Mouse (Mus musculus) layer of hippocampus, postnatal 10 days (tissue): ENCODE measurements around the gene Ugt1a7c. TPM values are rescaled to one million over a fixed set of nuclear protein-coding genes. Genes with fewer than 3 reads are reported as not detected.

Experiments used
- DNase-seq, 2 experiments: peaks; one replicate each; pipeline ENCODE4 v3.0.0; 2021; ENCODE audit warnings: low spot score in 2 of 2
- total RNA-seq, 2 experiments: library from RNA; stranded (reverse); gene quantifications; 2 replicates each; pipeline ENCODE4 v1.2.3; 2021

Gene Ugt1a7c
- total RNA-seq, 2 experiments from 2014 or later = 1.3 TPM

- DNase-seq = no peak
Measured at GRCm38 (mm10) chr1:88192136-88192535, 97.3 kb downstream of the Ugt1a7c start.

- no peak for DNase-seq
Measured at GRCm38 (mm10) chr1:88195687-88196086, 100.8 kb downstream of the Ugt1a7c start.

- no peak for DNase-seq
Measured at GRCm38 (mm10) chr1:88197443-88197842, 102.6 kb downstream of the Ugt1a7c start.

- peak; percentile 47 to 49 for DNase-seq
Measured at GRCm38 (mm10) chr1:88199996-88200395, 105.1 kb downstream of the Ugt1a7c start.

- no peak for DNase-seq
Measured at GRCm38 (mm10) chr1:88200456-88200855, 105.6 kb downstream of the Ugt1a7c start, which contains the start of gene Ugt1a2. Gene Ugt1a2, plus strand, starts transcription at chr1:88200601.

- DNase-seq = peak; percentile 74 to 81
Measured at GRCm38 (mm10) chr1:88205294-88205922, 110.5 kb downstream of the Ugt1a7c start, which contains the start of gene Dnajb3. Gene Dnajb3, minus strand, starts transcription at chr1:88205782.

GRCm38 (mm10) chr1:88206843-88207479 lies 112.1 kb downstream of the Ugt1a7c start:
- DNase-seq = no peak

GRCm38 (mm10) chr1:88211812-88212211 lies 117.0 kb downstream of the Ugt1a7c start, which contains the start of gene Ugt1a1:
Gene Ugt1a1, plus strand, starts transcription at chr1:88211959.
- peak in 1 of 2 experiments; percentile 17 for DNase-seq

GRCm38 (mm10) chr1:88212341-88213045 lies 117.6 kb downstream of the Ugt1a7c start:
- no peak for DNase-seq

- no peak for DNase-seq
Measured at GRCm38 (mm10) chr1:88213061-88213460, 118.2 kb downstream of the Ugt1a7c start.

- DNase-seq = no peak
Measured at GRCm38 (mm10) chr1:88213766-88214461, 119.1 kb downstream of the Ugt1a7c start.

GRCm38 (mm10) chr1:88214462-88214952 lies 119.6 kb downstream of the Ugt1a7c start:
- DNase-seq = no peak

- no peak for DNase-seq
Measured at GRCm38 (mm10) chr1:88215466-88216380, 120.9 kb downstream of the Ugt1a7c start.

GRCm38 (mm10) chr1:88216551-88216950 lies 121.7 kb downstream of the Ugt1a7c start:
- no peak for DNase-seq

GRCm38 (mm10) chr1:88217144-88217543 lies 122.3 kb downstream of the Ugt1a7c start:
- no peak for DNase-seq

GRCm38 (mm10) chr1:88217576-88217975 lies 122.7 kb downstream of the Ugt1a7c start:
- no peak for DNase-seq

GRCm38 (mm10) chr1:88218051-88218450 lies 123.2 kb downstream of the Ugt1a7c start:
- peak in 1 of 2 experiments; percentile 15 for DNase-seq

- DNase-seq = no peak
Measured at GRCm38 (mm10) chr1:88218591-88218990, 123.7 kb downstream of the Ugt1a7c start.

- DNase-seq = no peak
Measured at GRCm38 (mm10) chr1:88219054-88219453, 124.2 kb downstream of the Ugt1a7c start.

GRCm38 (mm10) chr1:88220336-88220735 lies 125.5 kb downstream of the Ugt1a7c start:
- no peak for DNase-seq
